In the genomic region with DNA sequence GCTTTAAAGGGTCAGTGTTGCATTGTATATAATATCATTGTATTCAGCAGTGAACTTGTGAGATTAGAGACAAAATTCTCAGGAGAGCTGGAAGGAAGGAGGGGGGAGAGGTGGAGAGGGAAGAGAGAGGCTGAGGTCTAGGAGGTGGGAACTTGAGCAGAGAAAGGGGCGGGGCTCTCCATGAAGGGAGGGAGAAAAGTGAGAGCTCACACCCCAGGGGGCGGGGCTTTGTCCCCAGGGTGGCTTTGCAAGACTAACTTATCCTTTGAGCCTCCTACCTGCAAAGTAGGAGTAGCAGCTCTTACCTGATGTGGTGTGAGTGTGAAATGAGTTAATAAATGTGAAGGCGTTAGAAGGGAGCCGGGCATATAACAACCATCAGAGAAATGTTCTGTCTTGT, we compare ENCODE assay signal across 7 mouse cellular contexts. TPM values are rescaled to one million over a fixed set of nuclear protein-coding genes. Genes with fewer than 3 reads are reported as not detected.
DNase-seq lines count a peak whose midpoint lies in the region; ATAC-seq and TF ChIP-seq lines count a peak whose summit lies in the region.

No protein-coding gene starts in this region.

- no peaks in the 10 kb centered on the region for H3K27me3 ChIP-seq in midbrain, embryonic 11.5 days (ENCODE audit: control insufficient read depth, insufficient read depth, low read length)

- no peak for TF ChIP-seq CTCF in lung, adult 2 months (IDR thresholded peaks at IDR 0.05; ENCODE audit: insufficient read depth, low read length)

- H3K36me3 ChIP-seq in midbrain, embryonic 11.5 days (ENCODE audit: control insufficient read depth, insufficient read depth, low read length): no peaks in the 10 kb centered on the region

- no peaks in the 10 kb centered on the region for H3K9me3 ChIP-seq in midbrain, embryonic 11.5 days (ENCODE audit: control insufficient read depth, low read length)

- intact Hi-C loops in left cerebral cortex, postnatal 36 days (cut with DNase I): no loop called here

- H3K9ac ChIP-seq in midbrain, embryonic 11.5 days (ENCODE audit: low read length): no peak overlapping the region

- 0 out of 2 replicates have a peak, but pooled peaks have one; percentile 50 for ATAC-seq in erythroid progenitor cell, adult 5-6 weeks (replicated peaks; ENCODE audit: low FRiP score, poor library complexity, severe bottlenecking)
- ATAC-seq in midbrain, embryonic 11.5 days (ENCODE audit: low FRiP score): no peak

- H3K4me3 ChIP-seq in lung, adult 2 months (replicated peaks; ENCODE audit: extremely low read depth, low read depth, low read length): no peak overlapping the region
- H3K4me3 ChIP-seq in midbrain, embryonic 11.5 days (ENCODE audit: low read depth, low read length): no peak overlapping the region

- DNase-seq in urinary bladder, postnatal 4 days (ENCODE audit: low spot score in 2 of 2): peak; percentile 38 to 72
- no peak for DNase-seq in urinary bladder, adult 18-20 months (ENCODE audit: low spot score in 2 of 2)
- peak; percentile 63 for DNase-seq in lung, adult 2 months
- DNase-seq in midbrain, embryonic 11.5 days (ENCODE audit: low spot score, missing footprints): no peak
- no peak for DNase-seq in left cerebral cortex, postnatal 36 days (ENCODE audit: low spot score in 2 of 2)
- no peak for DNase-seq in Muller cell, postnatal 12 days (ENCODE audit: inconsistent ontology term)

- no peak overlapping the region for H3K27ac ChIP-seq in midbrain, embryonic 11.5 days (ENCODE audit: low read depth, low read length)

- WGBS in lung, adult 2 months: 28% methylated on average over 4 of the region's 4 CpGs
- WGBS in midbrain, embryonic 11.5 days: 29% methylated on average over 4 of the region's 4 CpGs

- H3K4me2 ChIP-seq in midbrain, embryonic 11.5 days: no peak overlapping the region

- H3K4me1 ChIP-seq in lung, adult 2 months (ENCODE audit: control insufficient read depth, insufficient read depth, low read length): peaks cover 3% of the 10 kb centered on the region
- no peaks in the 10 kb centered on the region for H3K4me1 ChIP-seq in midbrain, embryonic 11.5 days (ENCODE audit: control insufficient read depth, insufficient read depth, low read length)

- TF ChIP-seq POLR2A in lung, adult 2 months (IDR thresholded peaks at IDR 0.05; ENCODE audit: borderline replicate concordance, extremely low read depth, low read depth, low read length): no peak

RNA-seq across cellular contexts. Expression of a gene that starts 15.3 kb away (rescaled TPM):
- total RNA-seq in erythroid progenitor cell, adult 5-6 weeks (2015; ENCODE audit: low replicate concordance): 6.5 and 11.7 TPM in 2 replicates
- 0.64 and 1.2 TPM in 2 replicates for total RNA-seq in erythroid progenitor cell, adult 5-6 weeks (2017; ENCODE audit: low replicate concordance)
- polyA plus RNA-seq in lung, adult 2 months (2012; rRNA removed): 19.4 and 21.0 TPM in 2 replicates
- polyA plus RNA-seq in midbrain, embryonic 11.5 days (2014; fragmentation: Nextera tagmentation; extraction: Ambion mirVana): 30.2 and 31.7 TPM in 2 replicates
- 10 to 100 TPM; 19.9 to 23.9 TPM for total RNA-seq in left cerebral cortex, postnatal 36 days (2021)

RNA-seq across cellular contexts. Expression of a gene that starts 30.7 kb away (rescaled TPM):
- not detected in 2 replicates for total RNA-seq in erythroid progenitor cell, adult 5-6 weeks (2015; ENCODE audit: low replicate concordance)
- not detected in 2 replicates for total RNA-seq in erythroid progenitor cell, adult 5-6 weeks (2017; ENCODE audit: low replicate concordance)
- 37.8 and 63.1 TPM in 2 replicates for polyA plus RNA-seq in lung, adult 2 months (2012; rRNA removed)
- polyA plus RNA-seq in midbrain, embryonic 11.5 days (2014; fragmentation: Nextera tagmentation; extraction: Ambion mirVana): 11.9 and 13.1 TPM in 2 replicates
- total RNA-seq in left cerebral cortex, postnatal 36 days (2021): 1 to 10 TPM; 2.9 to 4.7 TPM

RNA-seq across cellular contexts. Expression of a gene that starts 33.3 kb away (rescaled TPM):
- total RNA-seq in erythroid progenitor cell, adult 5-6 weeks (2015; ENCODE audit: low replicate concordance): 8.3 and 11.7 TPM in 2 replicates
- 25.7 and 32.5 TPM in 2 replicates for total RNA-seq in erythroid progenitor cell, adult 5-6 weeks (2017; ENCODE audit: low replicate concordance)
- polyA plus RNA-seq in lung, adult 2 months (2012; rRNA removed): 21.9 and 24.7 TPM in 2 replicates
- polyA plus RNA-seq in midbrain, embryonic 11.5 days (2014; fragmentation: Nextera tagmentation; extraction: Ambion mirVana): 44.6 and 50.5 TPM in 2 replicates
- total RNA-seq in left cerebral cortex, postnatal 36 days (2021): 10 to 100 TPM; 36.4 to 43.1 TPM

RNA-seq across cellular contexts. Expression of a gene that starts 33.5 kb away (rescaled TPM):
- total RNA-seq in erythroid progenitor cell, adult 5-6 weeks (2015; ENCODE audit: low replicate concordance): 26.8 and 31.7 TPM in 2 replicates
- total RNA-seq in erythroid progenitor cell, adult 5-6 weeks (2017; ENCODE audit: low replicate concordance): 21.6 and 21.9 TPM in 2 replicates
- 129 and 141 TPM in 2 replicates for polyA plus RNA-seq in lung, adult 2 months (2012; rRNA removed)
- 120 and 130 TPM in 2 replicates for polyA plus RNA-seq in midbrain, embryonic 11.5 days (2014; fragmentation: Nextera tagmentation; extraction: Ambion mirVana)
- 100 to 1,000 TPM in 1 of 2 experiments, 10 to 100 TPM in 1; 97.9 to 108 TPM for total RNA-seq in left cerebral cortex, postnatal 36 days (2021)

RNA-seq across cellular contexts. Expression of a gene that starts 59.5 kb away (rescaled TPM):
- 21.0 and 33.2 TPM in 2 replicates for total RNA-seq in erythroid progenitor cell, adult 5-6 weeks (2015; ENCODE audit: low replicate concordance)
- total RNA-seq in erythroid progenitor cell, adult 5-6 weeks (2017; ENCODE audit: low replicate concordance): 18.9 and 19.5 TPM in 2 replicates
- 120 and 135 TPM in 2 replicates for polyA plus RNA-seq in lung, adult 2 months (2012; rRNA removed)
- 38.2 and 39.4 TPM in 2 replicates for polyA plus RNA-seq in midbrain, embryonic 11.5 days (2014; fragmentation: Nextera tagmentation; extraction: Ambion mirVana)
- 100 to 1,000 TPM; 421 to 443 TPM for total RNA-seq in left cerebral cortex, postnatal 36 days (2021)

Comparison
In these comparisons a context has a peak if more than half of its experiments do, and no peak if none do; other contexts are left out.
1. DNase-seq: peak in urinary bladder, postnatal 4 days (2 of 2) and lung, adult 2 months (single experiment); none in urinary bladder, adult 18-20 months (0 of 2), midbrain, embryonic 11.5 days (single experiment), left cerebral cortex, postnatal 36 days (0 of 2) and Muller cell, postnatal 12 days (single experiment).